ENCODE assay signal across 10 mouse cellular contexts in the genomic region with DNA sequence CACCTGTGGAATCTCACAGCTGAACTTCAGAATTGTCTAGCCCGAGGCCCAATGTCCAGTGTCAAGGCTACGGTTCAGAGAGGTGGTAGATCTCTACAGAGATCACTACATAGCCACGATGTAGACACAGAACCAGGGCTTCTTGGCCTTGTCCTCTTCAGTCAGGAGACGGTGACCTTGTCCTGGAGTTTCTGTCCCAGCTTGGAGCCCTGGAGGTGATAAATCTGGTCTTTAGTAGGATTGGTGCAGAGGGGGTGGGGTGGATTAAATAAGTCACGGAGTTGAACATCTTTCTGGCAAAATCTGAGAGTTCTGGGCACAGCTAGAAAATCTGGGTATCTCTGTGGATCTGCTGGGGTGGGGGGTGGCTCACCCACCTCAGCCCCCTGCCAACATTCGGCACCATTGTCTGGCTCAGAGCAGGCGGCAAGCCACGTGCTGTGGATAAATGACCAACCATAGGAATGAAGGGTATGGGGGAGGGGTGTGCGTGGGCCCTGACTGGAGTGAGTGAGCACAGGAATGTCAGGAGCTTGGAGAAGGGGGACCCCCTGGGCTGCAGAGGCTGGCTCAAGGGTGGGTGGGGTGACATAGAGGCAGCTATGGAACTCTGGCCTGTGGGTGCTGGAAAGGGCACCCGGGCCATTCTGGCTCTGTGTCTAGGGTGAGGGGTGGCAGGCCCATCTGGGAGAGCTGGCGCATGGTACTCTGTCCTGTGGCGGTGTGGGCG. TPM values are rescaled to one million over a fixed set of nuclear protein-coding genes. Genes with fewer than 3 reads are reported as not detected.
A peak's percentile ranks its signal among the peaks of the same experiment; 100 is the strongest.
DNase-seq lines count a peak whose midpoint lies in the region; ATAC-seq and TF ChIP-seq lines count a peak whose summit lies in the region.
"Had no signal": no experiment of that assay in that cellular context is flagged by ENCODE, and none has a peak within 500 bp of the region (broad histone marks: within the 10 kb centered on the region; RNA-seq: fewer than 3 reads in every experiment).

No protein-coding gene starts in this region.

- H3K9me3 ChIP-seq in liver, embryonic 15.5 days (replicated peaks) = no peaks in the 10 kb centered on the region
- no peaks in the 10 kb centered on the region for H3K9me3 ChIP-seq in hindbrain, postnatal 0 days (ENCODE audit: low read length)
- no peaks in the 10 kb centered on the region for H3K9me3 ChIP-seq in kidney, postnatal 0 days (replicated peaks; ENCODE audit: low read length)
- H3K9me3 ChIP-seq: G1E; heart, embryonic 10.5 days had no signal

- H3K4me2 ChIP-seq in liver, embryonic 15.5 days = no peak overlapping the region
- no peak overlapping the region for H3K4me2 ChIP-seq in hindbrain, postnatal 0 days (ENCODE audit: low read depth, low read length)
- no peak overlapping the region for H3K4me2 ChIP-seq in kidney, postnatal 0 days (ENCODE audit: low read length)

- no peak for DNase-seq in liver
- no peak for DNase-seq in hindbrain, postnatal 0 days (ENCODE audit: low spot score)
- DNase-seq in kidney, postnatal 0 days (ENCODE audit: low spot score) = no peak
- peak; percentile 49 for DNase-seq in lung, postnatal 36 days
- DNase-seq in yolk sac, embryonic 10.5 days (ENCODE audit: low spot score) = no peak
- no peak for DNase-seq in embryo, embryonic 9.5 days (ENCODE audit: extremely low spot score)

- no peak for TF ChIP-seq CTCF in hindbrain, postnatal 0 days (IDR thresholded peaks at IDR 0.05; ENCODE audit: low read depth)
- no peak for TF ChIP-seq CTCF in kidney, postnatal 0 days (IDR thresholded peaks at IDR 0.05; ENCODE audit: low read depth)

- peaks cover 13% of the 10 kb centered on the region; the same call in 1 of the 2 replicates for H3K4me1 ChIP-seq in liver, embryonic 15.5 days (replicated peaks)
- peaks cover 7% of the 10 kb centered on the region; the same call in 1 of the 2 replicates for H3K4me1 ChIP-seq in hindbrain, postnatal 0 days (ENCODE audit: insufficient read depth, low read length)
- H3K4me1 ChIP-seq in kidney, postnatal 0 days (replicated peaks; ENCODE audit: insufficient read depth, low read length) = peaks cover 9% of the 10 kb centered on the region
- H3K4me1 ChIP-seq: megakaryocyte, embryonic 14.5 days had no signal

- H3K36me3 ChIP-seq in liver, embryonic 15.5 days (replicated peaks) = no peaks in the 10 kb centered on the region
- H3K36me3 ChIP-seq in hindbrain, postnatal 0 days (ENCODE audit: insufficient read depth, low read length) = no peaks in the 10 kb centered on the region
- no peaks in the 10 kb centered on the region for H3K36me3 ChIP-seq in kidney, postnatal 0 days (ENCODE audit: insufficient read depth, low read length)
- H3K36me3 ChIP-seq: G1E; heart, embryonic 10.5 days had no signal

- WGBS in liver, embryonic 15.5 days (ENCODE audit: insufficient replicate concordance) = 60% methylated on average over 13 of the region's 13 CpGs
- WGBS in hindbrain, postnatal 0 days = 67% methylated on average over 13 of the region's 13 CpGs
- 51% methylated on average over 13 of the region's 13 CpGs for WGBS in kidney, postnatal 0 days

- 0 out of 2 replicates have a peak, but pooled peaks have one; percentile 15 for ATAC-seq in liver, embryonic 15.5 days (ENCODE audit: insufficient read depth)
- ATAC-seq in hindbrain, postnatal 0 days = 0 out of 2 replicates have a peak, but pooled peaks have one; percentile 12
- ATAC-seq in kidney, postnatal 0 days (replicated peaks; ENCODE audit: low FRiP score, low read depth) = peak; percentile 84

- H3K4me3 ChIP-seq in liver, embryonic 15.5 days (replicated peaks) = no peak overlapping the region
- no peak overlapping the region for H3K4me3 ChIP-seq in hindbrain, postnatal 0 days (ENCODE audit: low read length)
- no peak overlapping the region for H3K4me3 ChIP-seq in kidney, postnatal 0 days (replicated peaks; ENCODE audit: low read depth, low read length)
- H3K4me3 ChIP-seq: heart, embryonic 10.5 days; megakaryocyte, embryonic 14.5 days had no signal

- no peak overlapping the region for H3K9ac ChIP-seq in liver, embryonic 15.5 days
- H3K9ac ChIP-seq in hindbrain, postnatal 0 days (replicated peaks; ENCODE audit: low read length) = no peak overlapping the region
- H3K9ac ChIP-seq in kidney, postnatal 0 days (ENCODE audit: low read depth, low read length) = no peak overlapping the region

- H3K27me3 ChIP-seq in liver, embryonic 15.5 days = no peaks in the 10 kb centered on the region
- no peaks in the 10 kb centered on the region for H3K27me3 ChIP-seq in hindbrain, postnatal 0 days (ENCODE audit: insufficient read depth, low read length)
- H3K27me3 ChIP-seq in kidney, postnatal 0 days (ENCODE audit: insufficient read depth, low read length) = no peaks in the 10 kb centered on the region

- no peak overlapping the region for H3K27ac ChIP-seq in liver, embryonic 15.5 days (replicated peaks)
- H3K27ac ChIP-seq in hindbrain, postnatal 0 days = 0 out of 2 replicates have a peak overlapping the region, but pooled peaks have one; percentile 62
- peak overlapping the region; percentile 75 for H3K27ac ChIP-seq in kidney, postnatal 0 days
- H3K27ac ChIP-seq: heart, embryonic 10.5 days had no signal

RNA-seq across cellular contexts. Expression of a gene that starts 32.8 kb away (rescaled TPM):
- 2.0 and 3.8 TPM in 2 replicates for polyA plus RNA-seq in liver, embryonic 15.5 days (2015; fragmentation: Nextera tagmentation; extraction: Ambion mirVana)
- 277 and 282 TPM in 2 replicates for total RNA-seq in hindbrain, postnatal 0 days (2014; rRNA removed)
- 105 and 110 TPM in 2 replicates for polyA plus RNA-seq in hindbrain, postnatal 0 days (2015; fragmentation: Nextera tagmentation; extraction: Ambion mirVana)
- 28.5 and 30.6 TPM in 2 replicates for polyA plus RNA-seq in kidney, postnatal 0 days (2015; fragmentation: Nextera tagmentation; extraction: Ambion mirVana)
- total RNA-seq: G1E had no signal
- polyA plus RNA-seq: G1E had no signal

Comparison
In these comparisons a context has a peak if more than half of its experiments do, and no peak if none do; other contexts are left out.
1. ATAC-seq: peak in every context shown above with its lines; median percentile 84 in kidney, postnatal 0 days; 15 in liver, embryonic 15.5 days; 12 in hindbrain, postnatal 0 days.